Mouse (Mus musculus): ENCODE results near the gene Lrrn4. TPM values are rescaled to one million over a fixed set of nuclear protein-coding genes. Genes with fewer than 3 reads are reported as not detected.

The Lrrn4 gene
- total and polyA plus RNA-seq, 3 experiments, result not detected

- no peak overlapping the region for H3K4me3 ChIP-seq (replicated peaks in 1 of 3; ENCODE audit: low read depth in 2 of 3, low read length in 2 of 3, poor library complexity in 1 of 3)
- peaks cover 2% of the 10 kb centered on the region for H3K9me3 ChIP-seq (replicated peaks; ENCODE audit: low read length)
- no peak overlapping the region for H3K4me2 ChIP-seq (ENCODE audit: insufficient read depth, low read depth, poor library complexity, severe bottlenecking)
- no peak overlapping the region for H3K27ac ChIP-seq (ENCODE audit: insufficient read depth, low read depth)
- no peak overlapping the region for H3K9ac ChIP-seq (ENCODE audit: insufficient read depth, low read depth)
- TF ChIP-seq HCFC1 (IDR thresholded peaks at IDR 0.05; ENCODE audit: low read depth, low read length), result peak; percentile 59
- no peak for TF ChIP-seq JUN (IDR thresholded peaks at IDR 0.05; ENCODE audit: insufficient read depth, low read depth, low read length)
- peaks cover 6 to 13% of the 10 kb centered on the region in 2 experiments for H3K36me3 ChIP-seq (replicated peaks in 1 of 2; ENCODE audit: control insufficient read depth in 1 of 2, insufficient read depth in 1 of 2, low read length in 1 of 2)
- in situ Hi-C loops (cut with MboI; ENCODE audit: low pct_ligation_motif_present, low pct_unique_long_range_greater_than_20kb, low sequenced_read_pairs), result no loop called here
- dilution Hi-C loops (cut with MboI; ENCODE audit: extremely low pct_ligation_motif_present, extremely low pct_unique_long_range_greater_than_20kb, low sequenced_read_pairs), result no loop called here
- no peak for DNase-seq (ENCODE audit: extremely low read depth)
- peaks cover 2 to 7% of the 10 kb centered on the region in 2 experiments; a peak in 3 of 4 replicates for H3K4me1 ChIP-seq (ENCODE audit: control insufficient read depth in 1 of 2, insufficient read depth in 2 of 2)
- no peaks in the 10 kb centered on the region for H3K79me2 ChIP-seq (replicated peaks; ENCODE audit: control insufficient read depth, extremely low read depth, insufficient read depth, poor library complexity, severe bottlenecking)
- H3K27me3 ChIP-seq (replicated peaks), result peaks cover 14% of the 10 kb centered on the region
These were observed 9.0 kb downstream of the Lrrn4 start for GRCm38 (mm10) chr2:132871663-132872062.

DNA sequence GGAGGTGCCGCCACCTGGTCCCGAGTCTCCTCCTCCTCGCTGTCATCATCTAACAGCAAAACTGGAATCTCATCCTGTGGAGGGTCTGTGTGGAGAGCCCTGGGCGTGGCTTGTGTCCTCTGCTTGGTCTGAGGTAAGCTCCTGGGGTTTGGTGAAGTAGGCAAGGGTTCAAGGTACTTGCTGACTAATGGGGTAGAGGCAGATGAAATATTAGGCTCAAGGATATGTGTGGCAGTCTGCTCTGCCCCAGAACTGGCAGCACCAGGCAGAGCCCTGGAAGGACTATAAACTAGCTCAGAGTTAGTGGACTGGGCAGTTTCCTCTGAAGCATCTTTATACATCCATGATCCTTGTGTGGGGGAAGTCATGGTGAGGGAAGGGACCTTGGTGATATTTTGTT lies 10.4 kb downstream of the Lrrn4 start:
- Histone ChIP-seq H3K27ac (ENCODE audit: insufficient read depth, low read depth) (no peak overlapping the region), H3K4me3 (replicated peaks in 1 of 3; ENCODE audit: low read depth in 2 of 3, low read length in 2 of 3, poor library complexity in 1 of 3) (no peak overlapping the region), H3K4me2 (ENCODE audit: insufficient read depth, low read depth, poor library complexity, severe bottlenecking) (no peak overlapping the region), H3K4me1 (ENCODE audit: control insufficient read depth in 1 of 2, insufficient read depth in 2 of 2) (peaks cover 0 to 7% of the 10 kb centered on the region in 2 experiments; a peak in 2 of 4 replicates), H3K79me2 (replicated peaks; ENCODE audit: control insufficient read depth, extremely low read depth, insufficient read depth, poor library complexity, severe bottlenecking) (no peaks in the 10 kb centered on the region), H3K9me3 (replicated peaks; ENCODE audit: low read length) (peaks cover 2% of the 10 kb centered on the region), H3K9ac (ENCODE audit: insufficient read depth, low read depth) (no peak overlapping the region), H3K36me3 (replicated peaks in 1 of 2; ENCODE audit: control insufficient read depth in 1 of 2, insufficient read depth in 1 of 2, low read length in 1 of 2) (peaks cover 15 to 23% of the 10 kb centered on the region in 2 experiments), H3K27me3 (replicated peaks) (peaks cover 4% of the 10 kb centered on the region)
- dilution Hi-C loops (cut with MboI; ENCODE audit: extremely low pct_ligation_motif_present, extremely low pct_unique_long_range_greater_than_20kb, low sequenced_read_pairs), result no loop called here
- no peak for DNase-seq (ENCODE audit: extremely low read depth)
- in situ Hi-C loops (cut with MboI; ENCODE audit: low pct_ligation_motif_present, low pct_unique_long_range_greater_than_20kb, low sequenced_read_pairs), result no loop called here
- no peak for TF ChIP-seq EP300 (IDR thresholded peaks at IDR 0.05; ENCODE audit: low read length)
- no peak for TF ChIP-seq JUND (conservative IDR thresholded peaks at IDR 0.05; ENCODE audit: low read depth, low read length)
- TF ChIP-seq SIN3A (IDR thresholded peaks at IDR 0.05; ENCODE audit: low read length), result no peak
- no peak for TF ChIP-seq ELF1 (IDR thresholded peaks at IDR 0.05; ENCODE audit: low read depth, low read length)
- TF ChIP-seq RAD21 (IDR thresholded peaks at IDR 0.05; ENCODE audit: low read depth, low read length), result no peak
- no peak for TF ChIP-seq ZMIZ1 (IDR thresholded peaks at IDR 0.05; ENCODE audit: low read depth, low read length)
- no peak for TF ChIP-seq SMC3 (IDR thresholded peaks at IDR 0.05; ENCODE audit: low read depth, low read length)
- TF ChIP-seq MYC (IDR thresholded peaks at IDR 0.05; ENCODE audit: low read depth, low read length), result no peak
- TF ChIP-seq NELFE (IDR thresholded peaks at IDR 0.05; ENCODE audit: low read depth, low read length), result no peak
- TF ChIP-seq CHD2 (IDR thresholded peaks at IDR 0.05; ENCODE audit: low read length), result no peak
- no peak for TF ChIP-seq HCFC1 (IDR thresholded peaks at IDR 0.05; ENCODE audit: low read depth, low read length)
- no peak for TF ChIP-seq ZC3H11A (IDR thresholded peaks at IDR 0.05; ENCODE audit: low read depth, low read length)
- no peak for TF ChIP-seq KAT2A (IDR thresholded peaks at IDR 0.05; ENCODE audit: insufficient replicate concordance, low read length)
- no peak for TF ChIP-seq CHD1 (IDR thresholded peaks at IDR 0.05; ENCODE audit: low read depth, low read length)
- no peak for TF ChIP-seq PAX5 (IDR thresholded peaks at IDR 0.05; ENCODE audit: low read length)
- TF ChIP-seq IRF4 (IDR thresholded peaks at IDR 0.05; ENCODE audit: low read depth, low read length), result no peak
- TF ChIP-seq POLR2A (IDR thresholded peaks at IDR 0.05; ENCODE audit: low read depth, low read length), result no peak
- no peak for TF ChIP-seq MAX (IDR thresholded peaks at IDR 0.05; ENCODE audit: low read length)
- TF ChIP-seq BHLHE40 (IDR thresholded peaks at IDR 0.05; ENCODE audit: low read depth, low read length), result no peak

Data from CH12.LX (cell line).